Mouse (Mus musculus) midbrain, embryonic 11.5 days (tissue): ENCODE results near the gene Ptbp1. TPM values are rescaled to one million over a fixed set of nuclear protein-coding genes. Genes with fewer than 3 reads are reported as not detected.

Experiments
- ATAC-seq: fragments of 200-750 bp; cut with Nextera tagmentation; 2 replicates; pipeline ENCODE4 v1.8.0; 2017; ENCODE audit warnings: moderate TSS enrichment, moderate library complexity; ENCODE audit not compliant: low FRiP score
- DNase-seq: peaks from one replicate; pipeline ENCODE4 v3.0.0; 2015; ENCODE audit warnings: low spot score; ENCODE audit errors: missing footprints
- H3K27ac ChIP-seq: fragments of 300-500 bp; sonication (generic); 2 replicates; pipeline ENCODE4 v1.5.1; 2014; ENCODE audit warnings: low read depth, low read length
- H3K27me3 ChIP-seq: fragments of 300-500 bp; sonication (generic); 2 replicates; pipeline ENCODE4 v1.6.1; 2014; ENCODE audit warnings: mild to moderate bottlenecking, low read length, moderate library complexity, mixed read lengths; ENCODE audit not compliant: control insufficient read depth, insufficient read depth
- H3K36me3 ChIP-seq: fragments of 300-500 bp; sonication (generic); 2 replicates; pipeline ENCODE4 v1.6.1; 2014; ENCODE audit warnings: mild to moderate bottlenecking, low read length, moderate library complexity, mixed read lengths; ENCODE audit not compliant: control insufficient read depth, insufficient read depth
- H3K4me1 ChIP-seq: fragments of 300-500 bp; sonication (generic); 2 replicates; pipeline ENCODE4 v1.6.1; 2014; ENCODE audit warnings: low read length; ENCODE audit not compliant: control insufficient read depth, insufficient read depth
- H3K4me2 ChIP-seq: fragments of 300-500 bp; sonication (generic); 2 replicates; pipeline ENCODE4 v1.6.1; 2014; ENCODE audit warnings: mild to moderate bottlenecking, moderate library complexity
- H3K4me3 ChIP-seq: fragments of 300-500 bp; sonication (generic); 2 replicates; pipeline ENCODE4 v1.5.1; 2014; ENCODE audit warnings: low read depth, low read length
- H3K9ac ChIP-seq: fragments of 300-500 bp; sonication (generic); 2 replicates; pipeline ENCODE4 v1.6.1; 2014; ENCODE audit warnings: low read length
- H3K9me3 ChIP-seq: fragments of 300-500 bp; sonication (generic); 2 replicates; pipeline ENCODE4 v1.6.1; 2016; ENCODE audit warnings: low read length; ENCODE audit not compliant: control insufficient read depth
- WGBS: fragments of 180-500 bp; shearing (Covaris S2); extraction: QIAGEN DNeasy Blood & Tissue Kit; methylation state at CpG from one replicate; pipeline ENCODE4 v1.1.7; 2014; 5-methylcytosine and 5-hydroxymethylcytosine counted together
- polyA plus RNA-seq: library from polyadenylated mRNA; unstranded; fragments of >200 nt; fragmentation: Nextera tagmentation; extraction: Ambion mirVana; gene quantifications from 2 replicates; pipeline ENCODE4 v1.2.1, GENCODE M21; 2014

The Ptbp1 gene
- polyA plus RNA-seq, 1 experiment from 2014 or later = 176 TPM

DNA sequence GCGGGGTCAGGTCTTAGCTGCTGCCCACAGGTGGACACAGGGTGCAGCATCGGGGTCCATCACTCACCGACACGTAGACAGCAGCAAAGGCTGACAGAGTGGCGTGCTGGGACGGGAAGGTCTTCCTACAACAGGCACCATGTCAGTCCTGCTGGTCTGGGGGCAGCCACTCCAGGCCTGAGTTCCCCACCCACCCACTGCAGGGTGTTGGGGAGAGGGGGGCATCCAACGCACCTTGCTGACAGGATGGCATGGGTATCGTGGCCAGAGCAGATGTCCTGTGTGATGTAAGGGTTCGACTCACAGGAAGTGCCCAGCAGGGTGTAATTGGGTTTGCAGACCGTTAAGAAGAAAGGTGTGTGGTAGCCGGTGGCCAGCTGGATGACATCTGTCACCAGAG, 12.4 kb downstream of the Ptbp1 start:
- H3K36me3 ChIP-seq = peaks cover 45% of the 10 kb centered on the region
- no peak overlapping the region for H3K27ac ChIP-seq
- H3K4me1 ChIP-seq = peaks cover 3% of the 10 kb centered on the region; the same call in 1 of the 2 replicates
- no peaks in the 10 kb centered on the region for H3K27me3 ChIP-seq
- no peak overlapping the region for H3K9ac ChIP-seq
- H3K4me2 ChIP-seq = no peak overlapping the region
- 82% methylated on average over 11 of the region's 11 CpGs for WGBS
- DNase-seq (no peak), ATAC-seq (no peak)
- H3K4me3 ChIP-seq = no peak overlapping the region
- no peaks in the 10 kb centered on the region for H3K9me3 ChIP-seq

DNA sequence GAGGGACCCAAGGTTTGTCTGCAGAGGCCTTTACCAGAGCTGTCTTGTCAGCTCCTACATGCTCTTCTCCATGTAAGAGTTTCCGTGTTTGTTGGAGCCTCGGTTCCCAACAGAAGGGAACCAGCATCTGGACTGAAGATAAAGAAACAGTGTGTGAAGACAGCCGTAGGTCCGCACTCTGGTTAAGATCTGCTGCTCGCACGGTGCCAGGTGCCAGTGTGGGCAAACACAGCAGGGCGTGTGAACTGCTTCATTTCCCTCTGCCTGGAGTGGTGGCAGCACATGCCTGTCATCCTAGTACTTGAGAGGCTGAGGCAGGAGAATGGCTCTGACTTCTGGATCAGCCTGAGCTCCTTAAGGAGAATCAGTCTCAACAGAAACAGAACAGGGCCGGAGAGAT, 17.6 kb downstream of the Ptbp1 start:
- DNase-seq (no peak), ATAC-seq (no peak)
- Histone ChIP-seq H3K9ac (no peak overlapping the region), H3K4me2 (no peak overlapping the region), H3K27me3 (no peaks in the 10 kb centered on the region), H3K4me3 (no peak overlapping the region), H3K4me1 (peaks cover 13% of the 10 kb centered on the region), H3K36me3 (peaks cover 18% of the 10 kb centered on the region), H3K9me3 (no peaks in the 10 kb centered on the region), H3K27ac (no peak overlapping the region)
- 94% methylated on average over 8 of the region's 8 CpGs for WGBS

DNA sequence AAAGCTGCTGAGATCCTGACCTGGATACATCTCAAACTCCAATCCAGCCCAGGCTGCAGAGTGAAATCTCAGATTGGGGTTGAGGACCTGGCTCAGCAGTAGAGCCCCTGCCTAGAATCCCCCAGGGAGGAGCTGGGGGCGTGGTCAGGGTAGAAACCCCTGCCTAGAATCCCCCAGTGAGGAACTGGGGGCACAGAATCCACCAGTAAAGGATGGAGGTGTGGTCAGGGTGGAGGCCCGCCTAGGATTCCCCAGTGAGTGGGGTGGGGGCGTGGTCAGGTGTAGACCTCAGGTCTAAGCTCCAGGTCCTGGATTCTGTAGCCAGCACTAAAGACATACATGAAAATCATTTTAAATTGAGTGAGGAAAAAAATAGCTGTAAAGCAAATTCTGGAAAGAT, 18.6 kb downstream of the Ptbp1 start:
- no peaks in the 10 kb centered on the region for H3K9me3 ChIP-seq
- H3K4me3 ChIP-seq = peak overlapping the region; percentile 80
- H3K27ac ChIP-seq = no peak overlapping the region
- H3K36me3 ChIP-seq = peaks cover 13% of the 10 kb centered on the region
- H3K4me1 ChIP-seq = peaks cover 13% of the 10 kb centered on the region
- peak overlapping the region; percentile 80 for H3K4me2 ChIP-seq
- 56% methylated on average over 3 of the region's 3 CpGs for WGBS
- H3K27me3 ChIP-seq = no peaks in the 10 kb centered on the region
- no peak for ATAC-seq
- peak overlapping the region; percentile 96 for H3K9ac ChIP-seq
- DNase-seq = no peak

DNA sequence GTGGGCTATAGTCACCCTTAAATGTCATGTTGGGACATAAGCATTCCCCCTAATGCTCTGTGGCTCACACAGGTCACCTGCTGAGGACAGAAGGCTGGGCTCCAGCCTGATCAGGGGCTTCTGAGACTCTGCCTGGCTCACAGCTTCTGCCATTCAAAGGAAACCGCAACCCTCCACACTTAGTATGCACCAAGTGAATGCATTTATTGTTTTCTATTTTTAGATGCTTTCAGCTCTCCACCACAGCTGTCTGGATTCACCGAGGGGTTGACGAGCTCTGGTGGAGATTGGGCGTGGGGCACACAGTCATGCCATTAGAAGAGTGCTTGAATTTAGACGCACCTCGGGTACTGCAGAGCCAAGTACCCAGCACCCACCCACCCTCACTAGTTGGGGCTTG, 19.1 kb downstream of the Ptbp1 start:
- H3K4me1 ChIP-seq = peaks cover 13% of the 10 kb centered on the region
- no peaks in the 10 kb centered on the region for H3K9me3 ChIP-seq
- H3K36me3 ChIP-seq = peaks cover 13% of the 10 kb centered on the region
- H3K4me2 ChIP-seq = peak overlapping the region; percentile 80
- no peak overlapping the region for H3K27ac ChIP-seq
- no peak for DNase-seq
- peak overlapping the region; percentile 96 for H3K9ac ChIP-seq
- WGBS = 24% methylated on average over 6 of the region's 6 CpGs
- no peak for ATAC-seq
- H3K27me3 ChIP-seq = no peaks in the 10 kb centered on the region
- peak overlapping the region; percentile 80 for H3K4me3 ChIP-seq

DNA sequence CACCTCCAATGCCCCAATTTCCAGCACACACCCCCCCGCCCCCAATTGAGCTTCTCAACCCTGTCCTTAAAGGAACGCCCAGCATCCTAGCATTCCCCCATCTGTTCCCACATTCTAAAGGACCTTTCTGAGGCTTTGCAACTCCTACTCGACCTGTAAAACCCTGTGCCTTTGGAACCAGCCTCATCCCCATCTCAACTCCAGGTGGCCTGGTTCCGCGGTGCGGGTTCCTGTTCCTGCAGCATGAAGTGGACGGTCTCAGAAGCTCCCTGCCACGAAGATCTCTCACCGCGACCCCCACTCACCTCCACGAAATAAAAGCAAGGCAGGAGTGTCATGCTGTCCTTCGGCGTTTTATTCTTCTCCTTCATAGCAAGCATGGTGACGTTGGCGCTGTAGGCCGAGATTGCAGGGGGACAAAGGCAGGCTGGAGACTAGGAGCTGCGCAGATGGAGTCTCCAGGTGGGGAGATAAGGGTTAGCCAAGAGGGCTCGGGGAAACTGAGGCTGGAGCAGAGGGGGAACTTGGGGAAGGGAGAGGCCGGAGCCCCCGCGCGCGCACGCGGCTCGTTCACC, 19.6 kb downstream of the Ptbp1 start:
- 1% methylated on average over 26 of the region's 26 CpGs for WGBS
- Histone ChIP-seq H3K27me3 (no peaks in the 10 kb centered on the region), H3K4me1 (peaks cover 13% of the 10 kb centered on the region), H3K36me3 (peaks cover 13% of the 10 kb centered on the region), H3K9ac (peak overlapping the region; percentile 96), H3K9me3 (no peaks in the 10 kb centered on the region), H3K4me3 (peak overlapping the region; percentile 80), H3K27ac (peak overlapping the region; percentile 87), H3K4me2 (peak overlapping the region; percentile 80)
- ATAC-seq = peak; percentile 10; the same call in 1 of the 2 replicates
- no peak for DNase-seq

DNA sequence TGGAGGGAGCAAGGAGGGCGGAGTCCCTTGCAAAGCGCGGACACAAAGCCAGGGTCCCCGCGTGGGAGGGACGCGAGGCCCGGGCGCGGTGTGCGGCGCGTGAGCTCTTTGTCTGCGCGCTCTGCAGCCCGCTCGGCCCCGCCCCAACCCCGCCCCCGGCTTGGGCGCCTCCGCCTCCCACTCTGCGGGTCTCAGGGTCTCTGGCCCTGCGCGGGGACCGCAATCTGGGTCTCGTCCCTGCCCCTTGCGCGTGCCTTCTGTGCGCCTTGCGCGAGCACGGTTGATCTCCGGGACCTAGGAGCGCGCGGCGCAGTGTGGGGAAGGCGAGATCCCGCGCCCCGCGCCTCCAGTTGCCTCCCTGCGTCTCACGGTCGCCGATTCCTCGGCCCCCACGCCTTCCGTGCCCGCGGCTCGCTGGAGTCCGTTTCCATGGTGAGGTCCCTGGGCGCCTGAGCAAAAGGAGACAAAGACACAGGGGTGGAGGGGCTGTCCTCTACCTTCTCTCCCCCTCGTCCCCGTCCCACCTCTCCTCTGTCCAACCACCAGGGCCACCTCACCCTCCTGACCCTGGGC, 20.1 kb downstream of the Ptbp1 start, which contains the start of the genes Prtn3 and Plppr3:
Gene Prtn3, plus strand, starts transcription at position 187 of the 573 bp plus-strand sequence.
Gene Plppr3, minus strand, starts transcription at position 345 of the 573 bp plus-strand sequence.
- Histone ChIP-seq H3K27me3 (no peaks in the 10 kb centered on the region), H3K4me1 (peaks cover 13% of the 10 kb centered on the region), H3K27ac (peak within 1 kb of the TSS; percentile 87), H3K9me3 (no peaks in the 10 kb centered on the region), H3K36me3 (peaks cover 12% of the 10 kb centered on the region), H3K4me3 (peak within 1 kb of the TSS; percentile 80), H3K9ac (peak within 1 kb of the TSS; percentile 96), H3K4me2 (peak within 1 kb of the TSS; percentile 80)
- peak; percentile 92 for ATAC-seq
- DNase-seq = peak; percentile 98
- under 1% methylated on average over 48 of the region's 57 CpGs for WGBS

DNA sequence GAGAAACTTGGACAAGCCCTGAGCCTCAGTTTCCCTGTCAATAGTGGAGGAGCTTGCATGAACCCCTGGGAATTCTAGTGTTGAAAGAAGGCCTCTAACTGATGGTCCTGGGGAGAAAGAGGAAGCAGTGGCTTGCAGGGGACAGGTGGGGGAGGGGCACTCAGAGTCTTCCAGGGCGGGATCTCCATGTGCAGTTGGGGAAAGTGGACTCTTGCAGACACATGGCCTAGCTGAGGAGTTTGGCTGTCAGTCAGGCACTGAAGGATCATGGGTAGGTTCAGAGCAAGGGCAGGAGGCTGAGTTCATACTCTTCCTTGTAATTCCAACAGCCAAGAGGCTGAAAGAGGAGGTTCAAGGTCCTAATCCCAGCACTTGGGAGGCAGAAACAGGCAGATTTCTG, 22.9 kb downstream of the Ptbp1 start:
- Histone ChIP-seq H3K4me2 (no peak overlapping the region), H3K36me3 (0 out of 2 replicates have a peak, but pooled peaks cover 2% of the 10 kb centered on the region), H3K27me3 (peaks cover 8% of the 10 kb centered on the region), H3K9me3 (no peaks in the 10 kb centered on the region), H3K27ac (no peak overlapping the region), H3K4me1 (peaks cover 17% of the 10 kb centered on the region), H3K4me3 (no peak overlapping the region), H3K9ac (no peak overlapping the region)
- ATAC-seq = no peak
- no peak for DNase-seq
- 37% methylated on average over 1 of the region's 1 CpGs for WGBS

DNA sequence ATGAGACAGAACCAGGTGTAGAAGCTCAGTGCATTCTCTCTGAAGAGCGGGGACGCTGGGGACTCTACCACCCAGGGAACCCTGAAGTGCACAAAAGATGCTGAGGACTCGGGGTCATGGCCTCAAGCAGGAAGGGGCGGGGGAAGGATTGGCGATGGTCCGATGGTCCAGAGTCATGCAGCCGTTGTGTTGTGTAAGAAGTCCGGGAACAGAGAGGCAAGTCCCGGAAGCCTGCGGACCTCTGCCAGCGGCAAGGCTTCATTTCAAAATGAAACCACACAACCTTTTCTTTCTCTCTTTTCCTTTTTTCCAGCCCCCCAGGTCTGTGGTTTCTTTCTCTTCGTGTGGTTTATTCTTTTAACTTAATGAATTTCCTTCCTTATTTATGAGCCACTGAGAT, 23.5 kb downstream of the Ptbp1 start:
- Histone ChIP-seq H3K36me3 (0 out of 2 replicates have a peak, but pooled peaks cover 2% of the 10 kb centered on the region), H3K4me3 (no peak overlapping the region), H3K4me1 (peaks cover 13% of the 10 kb centered on the region), H3K9me3 (no peaks in the 10 kb centered on the region), H3K9ac (no peak overlapping the region), H3K27ac (no peak overlapping the region), H3K27me3 (peaks cover 13% of the 10 kb centered on the region), H3K4me2 (no peak overlapping the region)
- WGBS = 40% methylated on average over 12 of the region's 12 CpGs
- no peak for DNase-seq
- no peak for ATAC-seq

DNA sequence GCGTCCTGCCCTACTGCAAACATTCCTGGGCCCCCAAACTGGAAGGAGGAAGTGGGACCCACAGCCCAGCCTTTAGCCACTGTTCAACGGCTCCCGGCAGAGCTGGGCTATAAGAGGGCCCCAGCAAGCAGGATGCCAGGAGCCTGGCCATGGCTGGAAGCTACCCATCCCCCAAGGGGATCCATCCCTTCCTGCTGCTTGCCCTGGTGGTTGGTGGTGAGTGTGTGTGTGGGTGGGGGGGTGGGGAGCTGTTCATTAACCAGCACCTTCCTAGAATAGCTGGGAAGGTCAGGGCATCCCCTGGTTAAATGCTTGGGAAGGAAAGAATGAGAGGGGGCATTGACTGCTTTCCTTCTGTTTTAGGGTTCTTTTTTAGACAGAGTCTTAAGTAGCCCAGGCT, 25.3 kb downstream of the Ptbp1 start:
- ATAC-seq (no peak), DNase-seq (no peak)
- Histone ChIP-seq H3K36me3 (no peaks in the 10 kb centered on the region), H3K27ac (no peak overlapping the region), H3K4me1 (peaks cover 11% of the 10 kb centered on the region), H3K9me3 (no peaks in the 10 kb centered on the region), H3K9ac (no peak overlapping the region), H3K4me3 (no peak overlapping the region), H3K4me2 (no peak overlapping the region), H3K27me3 (peaks cover 19% of the 10 kb centered on the region)
- 48% methylated on average over 3 of the region's 3 CpGs for WGBS
